Mouse (Mus musculus) embryo, embryonic 9.5 days (tissue): ENCODE results near the gene Tshr.
"Not testable (repeated sequence)": the region's sequence is repeated elsewhere in the genome, so short reads cannot be mapped to it uniquely, and the experiment has no call there.

ENCODE experiments used
- DNase-seq: peaks from one replicate; pipeline ENCODE4 v3.0.0-alpha.2; 2017; ENCODE audit errors: extremely low spot score

Gene Tshr

GRCm38 (mm10) chr12:91496226-91496558 lies 111.8 kb downstream of the Tshr start:
- no peak for DNase-seq

- DNase-seq, result no peak
Observed at GRCm38 (mm10) chr12:91500475-91500874, 116.1 kb downstream of the Tshr start.

GRCm38 (mm10) chr12:91511766-91512165 lies 127.4 kb downstream of the Tshr start:
- no peak for DNase-seq

- no peak for DNase-seq
Observed at GRCm38 (mm10) chr12:91513980-91514379, 129.6 kb downstream of the Tshr start.

- DNase-seq, result no peak
Observed at GRCm38 (mm10) chr12:91517808-91518207, 133.4 kb downstream of the Tshr start.

- no peak for DNase-seq
Observed at GRCm38 (mm10) chr12:91523626-91524025, 139.3 kb downstream of the Tshr start.

DNA sequence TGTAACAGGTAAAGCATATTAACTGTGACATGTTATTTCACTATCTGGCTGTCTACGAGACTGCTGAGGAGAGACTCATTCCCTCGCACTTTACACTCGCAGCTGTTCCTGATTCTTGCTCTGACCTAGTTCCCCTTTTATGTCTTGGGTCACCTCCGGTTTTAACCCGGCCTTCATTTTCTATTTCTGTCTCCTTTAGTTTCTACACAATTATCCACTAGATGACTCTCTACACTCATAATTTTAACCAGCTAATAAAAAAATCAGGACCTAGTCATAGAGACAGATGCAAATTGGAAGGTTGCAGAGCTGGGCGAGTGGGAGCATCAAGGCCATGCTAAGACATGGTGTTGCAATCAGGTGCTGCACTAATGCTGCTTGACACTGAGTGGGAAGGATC lies 150.2 kb downstream of the Tshr start:
- DNase-seq, result no peak

DNA sequence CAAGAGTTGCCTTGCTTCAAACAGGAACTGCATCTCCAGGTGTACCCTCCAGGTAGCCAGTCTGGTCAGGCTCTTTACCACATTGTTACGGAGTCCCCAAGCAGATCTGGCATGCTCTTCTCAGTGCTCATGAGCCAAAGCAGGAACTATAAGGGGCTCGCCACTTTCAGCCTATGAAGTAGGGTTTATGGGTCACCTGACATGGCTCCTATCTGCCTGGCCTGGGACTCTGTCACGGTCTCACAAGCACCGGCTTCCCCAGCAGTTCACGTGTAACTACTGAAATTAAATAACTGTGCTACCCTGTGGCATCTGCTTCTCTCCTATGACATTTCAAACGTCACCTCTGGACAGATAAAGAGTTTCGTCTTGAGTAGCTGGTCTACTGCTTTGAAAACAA lies 155.8 kb downstream of the Tshr start:
- no peak for DNase-seq

DNA sequence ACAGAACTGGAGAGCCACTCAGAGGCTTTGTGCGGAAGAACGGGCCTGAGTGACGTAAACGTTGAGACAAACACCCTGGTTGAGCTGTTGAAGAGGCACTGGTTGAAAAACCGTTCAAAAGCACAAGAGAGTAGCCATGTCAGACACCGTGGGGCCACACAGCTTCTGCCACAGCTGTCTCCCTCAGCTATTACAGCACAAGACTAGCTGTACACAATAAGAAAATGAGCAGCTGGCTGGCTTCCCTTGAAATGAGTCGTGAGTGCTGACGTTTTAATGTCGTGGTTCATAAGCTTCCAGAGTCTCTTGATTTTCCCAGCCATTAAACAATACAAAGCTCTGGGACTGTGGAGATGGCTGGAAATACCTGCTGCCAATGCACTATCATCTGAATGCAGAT lies 165.1 kb downstream of the Tshr start:
- no peak for DNase-seq

- no peak for DNase-seq
Observed at GRCm38 (mm10) chr12:91551773-91552526, 167.6 kb downstream of the Tshr start.

DNA sequence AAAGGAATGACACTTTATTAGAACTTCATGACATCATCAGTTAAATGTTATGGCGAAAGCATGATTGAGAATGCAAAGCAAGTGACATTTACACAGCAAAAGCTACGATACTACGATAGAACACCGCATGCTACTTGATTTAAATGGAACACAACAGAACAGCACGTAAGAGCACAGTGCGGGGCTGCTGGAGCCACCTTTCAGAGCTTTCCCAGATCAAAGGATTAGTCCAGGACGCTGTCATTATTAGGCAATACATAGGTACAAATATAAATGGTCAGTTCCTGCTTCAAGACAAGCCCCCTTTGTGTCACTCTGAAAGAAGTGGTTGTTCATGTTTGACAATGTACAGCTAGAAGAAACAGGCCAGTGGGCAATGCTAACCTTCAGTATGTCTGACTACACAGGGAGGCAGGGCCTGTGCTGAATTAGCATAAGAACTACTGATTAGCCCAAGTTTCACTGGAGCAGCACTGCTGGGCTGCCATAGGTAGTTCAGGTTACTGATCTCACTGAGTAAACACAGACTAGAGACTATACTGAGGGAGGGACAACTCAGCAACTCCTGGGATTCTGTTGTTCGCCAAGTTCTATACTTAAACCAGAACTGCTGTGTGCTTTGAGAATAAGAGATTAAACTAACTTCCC lies 173.1 kb downstream of the Tshr start:
- DNase-seq, result not testable (repeated sequence)

- DNase-seq, result not testable (repeated sequence)
Observed at GRCm38 (mm10) chr12:91558152-91558551, 173.8 kb downstream of the Tshr start.

DNA sequence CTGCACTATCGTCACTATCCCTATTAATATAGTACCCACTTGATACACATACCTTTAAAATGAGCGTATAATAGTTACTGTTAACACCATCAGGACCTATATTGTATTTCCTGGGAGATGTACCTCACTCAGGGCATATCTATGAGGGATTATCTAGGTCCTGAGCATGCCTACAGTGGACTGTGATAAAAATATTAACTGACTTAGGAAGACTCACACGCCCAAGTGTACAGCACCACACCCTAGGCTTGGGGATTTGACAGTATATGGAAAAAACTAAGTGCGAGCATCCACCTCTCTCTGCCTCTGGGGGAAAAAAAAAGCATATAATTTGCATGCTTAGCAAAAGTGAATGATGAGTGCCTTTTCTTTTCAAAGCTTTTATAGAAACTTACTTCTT lies 182.8 kb downstream of the Tshr start:
- DNase-seq, result no peak

DNA sequence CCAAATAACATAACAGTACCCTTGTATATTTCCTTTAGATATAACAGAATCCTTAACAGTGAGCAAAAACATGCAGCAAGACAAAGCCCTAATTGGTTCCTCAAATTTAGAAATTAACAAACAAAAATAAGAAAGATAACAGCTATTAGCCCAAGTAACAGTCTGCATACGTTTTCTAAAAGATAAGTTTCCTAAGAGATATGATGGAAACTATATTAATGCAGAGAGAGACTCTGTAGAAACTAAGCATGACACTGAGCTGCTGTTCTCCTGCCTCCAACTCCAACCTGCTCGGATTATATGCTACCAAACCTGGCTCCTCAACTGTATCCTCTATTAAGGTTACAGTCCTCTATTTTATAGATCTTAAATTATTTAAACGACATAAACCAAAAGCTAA lies 184.9 kb downstream of the Tshr start:
- DNase-seq, result no peak

DNA sequence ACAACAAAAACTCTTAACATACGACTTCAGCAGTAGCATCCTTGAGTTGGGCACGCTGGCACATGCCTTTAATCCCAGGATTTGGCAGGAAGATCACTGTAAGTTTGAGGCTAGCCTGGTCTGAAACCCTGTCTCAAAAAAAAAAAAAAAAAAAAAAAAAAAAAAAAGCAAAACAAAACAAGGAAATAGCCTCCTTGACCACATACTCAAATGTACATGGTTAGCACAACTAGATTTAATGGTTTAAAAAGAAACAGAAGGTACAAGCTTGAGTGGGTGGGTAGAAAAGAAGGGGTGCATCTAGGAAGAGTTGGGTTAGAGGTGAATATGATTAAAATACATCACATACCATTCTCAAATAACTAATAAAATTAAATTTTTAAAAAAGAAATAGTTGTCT lies 187.3 kb downstream of the Tshr start:
- DNase-seq, result no peak

DNA sequence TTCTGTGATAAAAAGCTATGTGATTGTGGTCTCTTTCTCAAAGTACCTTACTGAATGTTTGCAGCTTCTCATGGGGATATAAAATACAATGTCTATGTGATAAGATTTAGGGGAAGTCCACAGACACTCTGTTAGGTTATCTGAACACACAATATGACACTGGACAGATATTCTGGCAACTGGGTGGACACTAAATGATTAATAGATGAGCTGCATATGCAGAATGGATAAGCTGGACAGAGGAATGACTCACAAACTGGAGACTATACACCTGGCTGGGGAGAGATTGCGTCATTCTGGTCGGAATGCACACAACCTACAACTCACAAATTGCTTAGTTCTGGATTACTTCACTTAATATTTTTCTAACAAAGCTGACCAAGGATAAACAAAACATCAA lies 195.3 kb downstream of the Tshr start:
- no peak for DNase-seq

- no peak for DNase-seq
Observed at GRCm38 (mm10) chr12:91581204-91582070, 197.1 kb downstream of the Tshr start.

GRCm38 (mm10) chr12:91582362-91583002 lies 198.1 kb downstream of the Tshr start:
- no peak for DNase-seq

DNA sequence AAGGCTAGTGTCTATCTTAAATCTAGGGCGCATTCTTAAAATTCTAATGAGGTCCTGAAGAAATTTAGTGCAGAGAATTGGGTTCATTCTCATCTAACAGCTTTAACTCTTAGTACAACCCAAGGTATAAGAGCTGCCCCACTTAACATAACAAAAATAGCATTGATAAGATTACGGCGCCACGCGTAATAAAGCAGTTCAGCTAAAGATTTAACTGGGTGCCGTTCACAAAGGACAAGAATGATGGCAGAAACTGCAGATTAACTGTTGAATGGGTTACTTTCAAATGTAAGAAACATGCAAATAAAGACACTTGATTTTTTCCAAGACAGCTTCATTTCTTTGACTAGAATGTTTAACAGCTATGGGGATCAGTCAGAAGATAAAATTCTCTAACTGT lies 199.0 kb downstream of the Tshr start:
- DNase-seq, result no peak

DNA sequence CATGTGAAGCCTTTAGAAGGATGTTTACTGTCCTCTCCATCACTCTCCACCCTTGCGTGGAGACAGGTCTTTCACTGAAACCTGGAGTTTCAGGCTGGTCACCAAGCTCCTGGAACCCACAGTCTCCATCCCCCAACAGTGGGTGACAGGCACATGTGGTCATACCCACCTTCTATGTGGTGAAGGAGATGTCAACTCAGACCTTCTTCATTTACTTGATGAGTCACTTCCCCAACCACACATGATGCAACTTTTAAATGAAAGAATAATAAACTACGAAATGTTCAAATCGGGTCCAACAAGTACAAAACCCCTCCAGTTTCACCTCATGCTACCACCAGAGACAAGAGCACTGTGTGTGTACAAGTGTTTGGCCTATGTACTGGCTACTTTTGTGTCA lies 200.8 kb downstream of the Tshr start:
- DNase-seq, result no peak

GRCm38 (mm10) chr12:91585815-91586214 lies 201.5 kb downstream of the Tshr start:
- DNase-seq, result not testable (repeated sequence)

GRCm38 (mm10) chr12:91587077-91587476 lies 202.7 kb downstream of the Tshr start:
- DNase-seq, result peak; percentile 10
